Mouse (Mus musculus): ENCODE measurements at regions not wholly inside any gene's neighbourhood (a gene's known extent, or its start where the extent isn't known, plus 50 kb on each side); places are given as distances from the start of the nearest gene placed in this dataset.
A peak's percentile ranks its signal among the peaks of the same experiment; 100 is the strongest.
"Not testable (repeated sequence)": the region's sequence is repeated elsewhere in the genome, so short reads cannot be mapped to it uniquely, and the experiment has no call there.

GRCm38 (mm10) chr15:3909471-3909870, 69.9 kb downstream of the Fbxo4 start:
- no peak for DNase-seq

GRCm38 (mm10) chr15:3908721-3909120, 70.7 kb downstream of the Fbxo4 start:
- DNase-seq: peak in 1 of 2 experiments; percentile 8

- no peak for DNase-seq
These were observed 73.8 kb downstream of the Fbxo4 start for GRCm38 (mm10) chr15:3905548-3905947.

GRCm38 (mm10) chr15:3878429-3878828, 100.9 kb downstream of the Fbxo4 start:
- no peak for DNase-seq

GRCm38 (mm10) chr15:3877506-3877905, 101.9 kb downstream of the Fbxo4 start:
- DNase-seq: no peak

DNA sequence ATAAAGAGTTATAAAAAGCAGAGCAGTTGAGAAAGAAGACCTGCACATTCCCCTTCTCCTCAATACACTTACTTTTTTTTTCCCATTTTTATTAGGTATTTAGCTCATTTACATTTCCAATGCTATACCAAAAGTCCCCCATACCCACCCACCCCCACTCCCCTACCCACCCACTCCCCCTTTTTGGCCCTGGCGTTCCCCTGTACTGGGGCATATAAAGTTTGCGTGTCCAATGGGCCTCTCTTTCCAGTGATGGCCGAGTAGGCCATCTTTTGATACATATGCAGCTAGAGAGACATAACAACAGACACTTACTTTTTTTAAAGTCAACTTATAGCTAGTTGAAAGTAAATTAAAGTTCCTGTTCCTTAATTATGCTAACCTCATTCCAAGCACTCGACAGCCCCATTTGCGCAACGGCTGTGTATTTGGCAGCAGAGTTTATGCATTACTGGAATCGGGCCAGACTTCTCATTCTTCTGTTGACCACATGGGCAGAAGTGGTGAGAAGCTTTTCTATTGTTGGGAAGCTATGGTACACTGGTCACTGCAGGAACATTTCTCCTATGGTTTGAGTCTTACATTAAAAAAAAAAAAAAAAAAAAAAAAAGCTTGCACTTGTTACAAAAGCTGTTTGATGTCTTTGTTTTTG, 104.0 kb downstream of the Fbxo4 start:
- peak; percentile 48 to 58 for DNase-seq

- no peak for DNase-seq
These were observed 147.6 kb downstream of the Fbxo4 start for GRCm38 (mm10) chr15:3831802-3832201.

DNA sequence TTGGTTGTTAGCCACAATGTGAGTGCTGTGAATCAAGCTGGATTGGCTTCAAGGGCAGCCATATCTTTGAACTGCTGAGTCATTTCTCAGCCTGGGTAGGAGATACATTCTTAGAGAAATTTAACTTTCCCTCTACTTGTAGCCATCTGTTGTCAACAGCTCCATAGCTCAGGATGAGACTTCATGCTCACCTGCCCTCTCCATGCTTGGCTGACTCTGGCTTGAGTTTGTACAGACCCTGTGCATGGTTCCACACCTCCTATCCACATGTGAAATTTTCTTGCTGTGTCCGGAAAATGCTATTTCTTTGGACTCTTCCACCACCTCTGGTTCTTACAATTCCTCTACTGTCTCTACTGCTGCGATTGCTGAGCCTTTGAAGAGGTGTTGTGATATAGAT, 173.9 kb downstream of the Fbxo4 start:
- DNase-seq: peak; percentile 16 to 34

DNA sequence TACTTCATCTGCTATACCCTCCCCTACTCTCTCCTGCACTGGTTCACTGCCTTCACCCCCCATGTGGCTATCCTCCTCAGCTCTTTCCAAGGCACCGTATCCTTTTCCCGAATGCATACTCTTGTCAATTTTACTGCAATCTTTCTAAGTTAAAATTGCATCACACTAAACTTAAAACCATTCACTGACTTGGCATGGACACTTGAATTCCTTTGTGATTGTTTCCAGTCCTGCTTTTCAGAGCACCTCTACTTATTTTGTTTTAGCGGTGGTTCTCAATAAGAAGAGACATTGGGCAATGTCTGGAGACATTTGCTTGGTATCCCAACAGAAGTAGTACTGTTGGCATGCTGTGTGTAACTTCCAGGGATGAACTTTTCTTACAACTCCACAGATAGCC, 192.6 kb upstream of the Ghr start:
- no peak for DNase-seq

GRCm38 (mm10) chr15:3772228-3772789, 189.0 kb upstream of the Ghr start:
- no peak for DNase-seq

- peak in 1 of 2 experiments; percentile 36 for DNase-seq
These were observed 187.0 kb upstream of the Ghr start for GRCm38 (mm10) chr15:3770312-3770711.

- no peak for DNase-seq
These were observed 181.4 kb upstream of the Ghr start for GRCm38 (mm10) chr15:3764726-3765125.

DNA sequence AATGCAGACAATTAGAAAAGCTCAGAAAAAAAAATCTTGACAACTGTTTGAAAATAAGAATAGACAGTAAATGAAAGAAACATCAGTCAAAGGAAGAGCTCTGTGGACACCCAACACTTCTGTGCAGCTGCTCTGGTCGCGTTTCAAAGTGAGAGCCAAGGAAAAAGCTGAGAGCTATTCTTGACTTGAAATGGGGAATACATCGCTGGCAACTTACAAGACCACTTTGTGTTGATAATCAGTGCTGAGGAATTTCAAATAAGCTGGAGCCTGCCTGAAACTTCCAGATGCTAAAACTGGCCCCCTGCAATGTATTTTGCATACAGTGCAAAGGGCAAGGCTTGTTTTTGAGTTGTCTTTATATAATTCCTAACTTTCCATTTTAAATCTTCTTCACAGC, 177.1 kb upstream of the Ghr start:
- no peak for DNase-seq

DNA sequence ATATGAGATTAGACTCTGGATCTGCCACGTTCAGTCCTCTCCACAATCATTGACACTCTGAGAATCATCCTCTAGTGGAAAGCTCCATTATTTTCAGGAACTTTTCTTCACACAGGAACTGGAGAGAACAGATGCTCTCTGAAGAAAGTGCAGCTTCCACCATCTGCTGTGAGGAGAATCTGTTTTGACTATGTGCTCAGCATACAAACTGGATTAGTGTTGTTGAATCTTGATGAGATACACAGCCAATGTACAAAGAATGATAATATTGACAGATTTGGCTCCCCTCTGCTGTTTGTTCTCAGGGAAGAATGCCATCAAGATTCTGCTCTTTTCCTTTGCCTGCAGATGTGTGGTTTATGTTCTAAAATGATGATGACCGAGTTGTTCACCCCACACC, 172.3 kb upstream of the Ghr start:
- DNase-seq: no peak

- not testable (repeated sequence) for DNase-seq
These were observed 164.8 kb upstream of the Ghr start for GRCm38 (mm10) chr15:3748072-3748471.

GRCm38 (mm10) chr15:3743168-3743814, 160.0 kb upstream of the Ghr start:
- DNase-seq: no peak

GRCm38 (mm10) chr15:3742191-3742590, 158.9 kb upstream of the Ghr start:
- no peak for DNase-seq

DNA sequence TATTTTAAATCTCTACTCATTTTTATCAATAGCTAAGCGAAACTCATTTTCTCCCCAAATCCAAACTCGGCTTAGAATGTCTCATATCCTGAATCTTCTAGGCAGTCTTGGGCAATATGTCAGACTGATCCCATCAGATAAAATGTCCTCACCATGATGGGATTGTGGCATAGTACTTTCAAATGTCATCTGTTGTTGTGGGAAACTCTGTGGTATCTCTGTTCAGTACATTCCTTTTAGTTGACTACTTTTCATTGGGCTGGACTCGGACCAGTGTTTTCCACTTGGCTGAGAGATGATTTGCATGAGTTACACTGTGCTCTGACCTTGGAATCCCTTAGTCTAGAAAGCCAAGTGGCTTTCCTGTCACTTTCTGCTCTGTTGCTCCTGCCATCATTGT, 141.9 kb upstream of the Ghr start:
- peak; percentile 24 to 47 for DNase-seq

DNA sequence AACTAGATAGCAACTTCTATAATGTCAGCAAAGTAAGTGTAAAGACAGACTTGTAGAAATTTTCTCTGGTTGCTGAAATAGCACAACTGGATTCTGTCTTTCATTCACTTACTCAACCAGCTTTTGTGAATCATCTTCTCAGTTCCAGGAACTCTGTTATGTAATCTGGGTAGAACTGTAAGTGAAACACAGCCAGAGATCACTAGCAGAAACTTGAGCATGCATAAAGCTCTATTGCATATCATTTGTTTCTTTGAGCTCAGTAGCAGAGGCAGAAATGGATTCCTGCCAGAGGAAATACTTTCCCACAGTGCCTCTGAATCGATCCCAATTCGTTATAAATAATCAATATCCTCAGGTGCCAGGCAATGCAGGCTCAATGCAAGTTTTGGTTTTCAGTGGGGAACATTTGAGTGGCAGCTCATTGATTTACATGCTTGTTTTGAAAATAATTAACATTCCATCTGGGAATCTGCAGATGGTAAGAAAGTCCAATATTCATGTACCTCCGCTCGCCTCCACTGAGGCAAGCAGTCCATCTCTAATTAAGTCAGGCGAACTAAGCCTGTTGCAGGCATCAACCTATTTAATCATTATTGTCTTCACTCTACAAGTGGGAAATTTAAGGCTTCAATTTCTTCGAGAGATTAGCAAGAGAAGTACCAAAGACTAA, 137.5 kb upstream of the Ghr start:
- no peak for DNase-seq

DNA sequence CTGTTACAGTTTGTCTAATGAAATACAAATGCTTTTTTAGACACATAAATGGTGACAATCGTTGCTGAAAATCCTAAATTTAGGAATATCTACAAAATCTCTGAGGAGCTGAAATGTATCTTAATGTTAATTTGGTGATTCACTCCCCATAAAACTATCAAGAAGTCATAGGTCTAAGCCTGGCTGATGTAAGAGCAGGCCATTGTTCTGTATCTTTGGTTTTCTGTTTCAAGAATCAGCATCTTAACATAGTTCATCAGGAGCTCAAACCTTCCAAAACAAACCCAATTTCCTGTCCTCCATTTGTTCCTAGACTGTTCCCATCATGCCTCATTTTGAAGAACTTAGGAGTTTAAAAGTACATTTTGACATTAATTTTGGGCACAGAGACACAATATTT, 128.5 kb upstream of the Ghr start:
- no peak for DNase-seq

DNA sequence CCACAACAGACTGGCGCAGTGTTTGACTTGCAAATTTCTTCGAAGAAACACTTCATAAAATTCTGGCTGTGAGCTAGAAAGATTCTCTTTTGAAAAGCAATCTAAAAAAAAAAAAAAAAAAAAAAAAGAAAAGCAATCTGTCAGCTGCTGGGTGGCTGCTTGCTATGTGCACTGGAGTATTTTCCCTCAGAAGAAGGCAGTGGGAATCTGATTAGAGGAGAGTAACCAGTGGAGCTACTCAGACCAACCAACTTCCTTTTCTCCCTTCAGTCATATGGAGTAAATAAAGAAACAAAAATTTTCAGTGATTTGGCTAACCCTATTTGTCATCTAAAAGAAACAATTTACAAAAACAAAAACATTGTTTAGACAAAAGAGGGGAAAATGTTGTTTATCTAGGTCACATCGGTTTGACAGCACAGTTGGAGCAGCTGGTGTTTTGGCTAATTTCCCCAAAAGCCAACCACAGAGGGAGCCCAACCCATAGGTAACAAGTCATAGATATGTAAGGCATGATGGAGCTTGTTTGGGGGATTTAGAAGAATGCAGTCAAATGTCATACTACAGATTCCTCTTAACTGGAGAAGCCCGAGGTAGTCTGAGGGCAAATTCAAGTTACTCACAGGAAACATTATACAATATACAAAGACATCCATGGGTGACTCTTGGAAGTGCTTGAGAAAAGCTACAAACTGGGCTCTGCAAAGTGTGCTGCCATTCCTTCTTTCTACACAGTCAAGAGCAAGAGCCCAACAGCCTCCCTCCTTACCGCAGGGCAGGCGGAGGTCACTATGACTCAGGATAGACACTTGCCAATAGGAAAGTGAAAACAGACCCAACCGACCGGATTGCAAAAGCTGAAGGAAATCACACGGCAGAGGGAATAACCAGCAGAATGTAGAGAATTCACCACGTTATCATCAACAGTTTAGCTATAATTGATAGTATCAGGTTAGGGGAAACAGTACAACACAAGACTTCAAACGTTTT, 124.1 kb upstream of the Ghr start:
- DNase-seq: peak in 1 of 2 experiments; percentile 29

DNA sequence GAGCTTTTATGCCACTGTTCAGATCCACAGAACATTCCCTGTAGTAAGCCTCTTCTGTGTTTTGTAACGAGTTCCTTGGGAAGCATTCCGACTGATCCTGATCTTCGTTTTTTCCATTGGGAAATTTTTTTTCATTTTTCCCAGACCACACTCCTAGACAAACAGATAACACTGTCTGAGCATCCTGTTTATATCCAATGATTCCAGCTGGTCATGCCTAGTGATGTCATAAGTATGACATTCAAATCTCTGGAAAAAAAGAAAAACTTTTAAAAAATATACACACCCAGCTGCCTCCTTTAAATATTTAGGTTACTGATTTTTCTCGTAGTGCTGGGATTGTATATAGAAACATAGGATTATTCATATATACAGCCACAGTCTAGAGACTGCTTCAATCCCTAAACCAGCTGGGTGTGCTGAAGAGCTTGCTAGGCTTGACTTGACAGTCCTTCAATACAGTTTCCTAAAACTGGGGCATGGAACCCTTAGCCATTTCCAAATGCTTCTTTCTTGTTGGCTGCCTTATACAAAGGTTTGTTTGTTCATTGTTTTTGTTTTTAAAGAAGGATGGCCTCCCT, 116.0 kb upstream of the Ghr start:
- DNase-seq: no peak
